Mouse (Mus musculus): ENCODE results near the gene Atp5h. TPM values are rescaled to one million over a fixed set of nuclear protein-coding genes. Genes with fewer than 3 reads are reported as not detected.
A peak's percentile ranks its signal among the peaks of the same experiment; 100 is the strongest.

Atp5h gene
- total RNA-seq, 2 experiments from 2014 or later, result 1,042 to 1,140 TPM

DNA sequence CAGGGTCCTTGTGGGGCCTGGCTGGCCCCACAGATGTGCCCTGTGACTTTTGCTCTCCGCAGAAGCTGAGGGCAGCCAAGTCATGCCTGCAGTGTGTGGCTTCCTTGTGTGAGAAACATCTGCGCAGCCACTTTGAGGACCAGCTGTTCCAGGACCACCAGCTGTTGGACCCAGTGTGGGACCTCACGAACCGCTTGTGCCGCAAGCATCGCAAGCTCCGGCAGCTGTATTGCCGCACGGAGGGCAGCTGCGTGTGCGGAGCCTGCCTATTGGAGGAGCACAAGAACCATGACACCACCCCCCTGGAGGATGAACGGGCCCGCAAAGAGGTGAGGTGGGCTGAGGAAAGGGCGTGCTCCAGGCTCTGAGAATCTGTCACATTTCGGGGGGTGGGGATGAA is 21.7 kb upstream of the Atp5h start:
- DNase-seq, result no peak
- intact Hi-C loops (cut with DNase I; ENCODE audit: low total_unique reads), result no loop called here

- no peak for DNase-seq
- intact Hi-C loops (cut with DNase I; ENCODE audit: low total_unique reads), result no loop called here
Observed at GRCm38 (mm10) chr11:115439906-115440595, 20.3 kb upstream of the Atp5h start, which contains the start of gene Trim80. TSS of gene Trim80 (plus strand) at chr11:115440545.

- intact Hi-C loops (cut with DNase I; ENCODE audit: low total_unique reads), result no loop called here
Observed at GRCm38 (mm10) chr11:115439326-115439725, 19.6 kb upstream of the Atp5h start.

GRCm38 (mm10) chr11:115437571-115438122 is 17.9 kb upstream of the Atp5h start:
- intact Hi-C loops (cut with DNase I; ENCODE audit: low total_unique reads), result no loop called here
- no peak for DNase-seq

More at GRCm38 (mm10) chr11:115439326-115439725, 19.6 kb upstream of the Atp5h start:
- DNase-seq, result no peak

DNA sequence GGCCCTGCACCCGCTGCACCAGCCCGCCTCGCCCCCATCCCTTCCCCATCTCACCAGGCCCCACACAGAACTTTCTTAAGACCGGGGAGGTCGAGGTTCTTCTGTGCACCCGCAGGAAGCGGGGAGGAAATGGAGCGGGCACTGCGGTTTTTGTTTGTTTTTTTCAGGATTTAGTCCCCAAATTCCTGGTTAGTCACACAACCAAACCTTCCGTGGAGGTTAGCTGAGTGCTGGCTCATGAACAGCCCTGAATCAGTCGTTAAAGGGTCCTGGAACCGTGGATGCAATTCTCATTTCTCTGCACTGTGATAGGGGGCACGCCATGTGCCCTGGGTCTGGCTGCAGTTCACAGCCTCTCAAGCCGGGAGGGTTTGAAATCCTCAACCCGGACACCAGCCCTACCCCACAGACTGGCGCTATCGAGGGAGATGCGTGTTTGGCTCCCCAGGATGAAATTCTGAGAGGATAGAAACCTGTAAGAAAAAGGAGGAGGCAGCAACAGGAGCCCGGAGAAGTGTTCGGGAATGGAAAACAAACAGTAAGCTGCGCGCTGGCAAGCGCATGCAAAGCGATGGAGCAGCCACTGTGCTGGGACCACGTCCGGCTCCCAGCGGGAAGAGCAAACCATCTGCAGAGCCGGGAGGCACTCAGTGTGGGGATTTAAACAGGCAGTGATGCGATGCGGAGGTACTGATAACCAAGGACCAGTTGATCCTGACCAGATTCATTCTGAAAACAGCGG is 16.0 kb upstream of the Atp5h start:
- peak; percentile 41 for DNase-seq
- intact Hi-C loops (cut with DNase I; ENCODE audit: low total_unique reads), result no loop called here

DNA sequence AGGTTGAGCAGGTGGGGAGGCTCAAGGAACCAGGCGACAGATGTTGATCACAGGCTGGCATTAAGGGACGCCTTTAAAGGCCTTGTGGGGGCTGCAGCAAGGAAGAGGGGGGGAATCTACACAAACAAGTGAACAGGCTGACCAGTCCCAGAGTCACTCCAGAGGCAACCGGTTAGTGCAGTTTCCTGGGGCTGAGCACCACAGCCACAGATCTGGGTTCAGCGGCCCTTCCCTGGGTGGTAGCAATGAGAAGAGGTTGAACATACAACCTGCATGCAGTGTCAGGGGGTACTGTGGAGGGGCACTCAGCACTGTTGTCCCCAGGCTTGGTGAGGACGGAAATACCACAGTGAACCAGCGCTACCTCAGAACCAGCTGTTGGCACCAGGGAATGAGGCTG is 13.6 kb upstream of the Atp5h start:
- intact Hi-C loops (cut with DNase I; ENCODE audit: low total_unique reads), result no loop called here

GRCm38 (mm10) chr11:115432814-115433213 is 13.1 kb upstream of the Atp5h start:
- intact Hi-C loops (cut with DNase I; ENCODE audit: low total_unique reads), result no loop called here
- DNase-seq, result no peak

More for the DNA sequence above, 13.6 kb upstream of the Atp5h start:
- no peak for DNase-seq

- DNase-seq, result no peak
Observed at GRCm38 (mm10) chr11:115430561-115430960, 10.8 kb upstream of the Atp5h start.

GRCm38 (mm10) chr11:115429307-115429706 is 9.5 kb upstream of the Atp5h start:
- no peak for DNase-seq
- intact Hi-C loops (cut with DNase I; ENCODE audit: low total_unique reads), result loop anchor here (5.0 kb wide), 1 partner anchor 72 kb away; no protein-coding TSS in a partner anchor

More at GRCm38 (mm10) chr11:115430561-115430960, 10.8 kb upstream of the Atp5h start:
- intact Hi-C loops (cut with DNase I; ENCODE audit: low total_unique reads), result no loop called here

GRCm38 (mm10) chr11:115427482-115428331 is 7.9 kb upstream of the Atp5h start:
- intact Hi-C loops (cut with DNase I; ENCODE audit: low total_unique reads), result loop anchor here (5.0 kb wide), 1 partner anchor 70 kb away; no protein-coding TSS in a partner anchor
- peak; percentile 68 for DNase-seq

DNA sequence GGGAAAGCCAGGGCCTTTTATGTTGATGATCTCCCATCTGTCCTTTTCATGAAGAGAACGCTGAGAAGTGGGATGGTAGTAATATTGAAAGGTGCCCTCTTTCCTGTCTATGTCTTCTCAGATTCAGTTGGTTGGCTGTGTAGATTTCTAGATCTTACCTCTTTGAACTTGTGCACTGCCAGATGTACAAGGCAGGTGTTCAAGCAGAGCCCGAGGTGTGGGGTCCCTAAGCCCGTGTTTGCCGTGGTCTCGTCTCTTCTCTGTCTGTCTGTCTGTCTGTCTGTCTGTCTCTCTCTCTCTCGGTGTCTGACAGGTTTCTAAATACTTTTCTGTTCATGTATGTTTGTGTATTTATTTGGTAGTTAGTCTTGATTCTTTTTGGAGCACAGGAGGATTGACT is 5.9 kb upstream of the Atp5h start:
- DNase-seq, result no peak
- intact Hi-C loops (cut with DNase I; ENCODE audit: low total_unique reads), result loop anchor here (5.0 kb wide), 1 partner anchor 68 kb away; no protein-coding TSS in a partner anchor

DNA sequence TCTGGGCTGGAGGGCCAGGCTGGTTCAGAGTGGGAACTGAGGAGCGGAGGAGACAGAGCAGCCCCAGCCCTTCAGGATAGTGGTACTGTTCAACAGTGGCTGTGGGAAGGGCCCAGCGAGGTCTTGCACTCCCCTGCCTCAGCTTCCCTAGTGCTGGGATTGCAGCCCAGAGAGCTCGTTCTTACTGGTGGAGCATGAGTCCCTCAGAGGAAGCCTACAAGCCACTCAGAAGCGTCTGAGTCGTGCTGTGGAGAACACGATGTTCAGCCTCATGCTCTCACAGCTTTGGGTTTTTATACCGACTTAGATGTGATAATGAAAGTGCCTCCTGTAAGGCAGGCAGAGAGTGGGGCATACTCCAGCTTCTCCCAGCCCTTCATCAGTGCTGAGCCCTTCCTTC is 4.9 kb upstream of the Atp5h start:
- intact Hi-C loops (cut with DNase I; ENCODE audit: low total_unique reads), result loop anchor here (5.0 kb wide), 1 partner anchor 67 kb away; no protein-coding TSS in a partner anchor
- DNase-seq, result no peak

DNA sequence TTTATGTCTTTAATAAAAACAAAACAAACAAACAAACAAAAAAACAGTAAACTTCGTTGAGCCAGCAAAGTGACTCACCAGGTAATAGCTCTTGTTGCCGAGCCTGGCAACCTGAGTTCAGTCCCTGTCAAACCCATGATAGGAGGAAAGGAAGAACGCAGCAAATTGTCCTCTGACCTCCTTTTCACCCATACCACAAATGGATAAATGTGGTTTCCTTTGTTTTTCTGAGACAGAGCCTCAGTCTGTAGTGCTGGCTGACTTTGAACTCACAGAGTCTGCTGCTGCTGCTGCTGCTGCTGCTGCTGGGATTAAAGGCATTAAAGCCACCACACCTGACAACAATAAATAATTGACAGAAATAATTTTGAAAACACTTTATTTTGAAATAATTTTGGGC is 3.3 kb upstream of the Atp5h start:
- intact Hi-C loops (cut with DNase I; ENCODE audit: low total_unique reads), result no loop called here
- no peak for DNase-seq

DNA sequence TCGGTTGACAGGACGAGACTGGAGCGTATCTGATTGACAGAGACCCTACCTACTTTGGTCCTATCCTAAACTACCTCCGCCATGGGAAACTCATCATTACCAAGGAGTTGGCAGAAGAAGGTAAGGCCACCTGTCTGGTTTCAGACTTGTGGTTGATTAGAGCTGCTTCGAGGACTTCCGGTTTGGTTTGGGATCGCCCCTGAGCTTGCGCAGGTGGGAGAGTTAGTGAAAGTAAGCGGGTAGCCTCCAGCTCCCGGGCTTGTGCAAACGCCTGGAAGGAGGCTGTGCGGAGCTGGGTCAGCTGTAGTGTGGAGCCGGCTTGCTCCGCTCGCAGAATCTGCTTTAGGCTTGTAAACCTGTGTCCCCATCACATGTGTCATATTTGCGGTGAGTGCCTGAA is 2.2 kb upstream of the Atp5h start:
- intact Hi-C loops (cut with DNase I; ENCODE audit: low total_unique reads), result no loop called here
- DNase-seq, result no peak

DNA sequence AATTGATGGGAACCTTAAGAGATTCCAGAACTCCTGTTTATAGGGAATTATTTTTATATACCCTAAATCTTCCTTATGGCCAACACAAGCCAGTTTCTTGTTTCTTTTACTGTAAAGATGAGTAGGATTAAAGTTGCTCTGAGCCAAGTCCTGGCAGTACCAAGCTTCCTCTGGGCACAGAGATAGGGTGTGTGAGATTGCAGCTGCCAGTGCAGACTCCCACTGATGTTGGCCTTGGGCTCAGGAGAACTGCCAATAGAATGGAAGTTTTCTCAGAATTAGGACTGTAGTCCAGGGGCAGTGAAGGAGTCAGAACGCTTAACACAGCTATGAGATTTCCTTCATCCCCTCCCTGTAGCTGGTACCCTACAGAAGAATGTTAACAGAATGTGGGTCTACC is 1.6 kb upstream of the Atp5h start:
- intact Hi-C loops (cut with DNase I; ENCODE audit: low total_unique reads), result no loop called here
- no peak for DNase-seq

DNA sequence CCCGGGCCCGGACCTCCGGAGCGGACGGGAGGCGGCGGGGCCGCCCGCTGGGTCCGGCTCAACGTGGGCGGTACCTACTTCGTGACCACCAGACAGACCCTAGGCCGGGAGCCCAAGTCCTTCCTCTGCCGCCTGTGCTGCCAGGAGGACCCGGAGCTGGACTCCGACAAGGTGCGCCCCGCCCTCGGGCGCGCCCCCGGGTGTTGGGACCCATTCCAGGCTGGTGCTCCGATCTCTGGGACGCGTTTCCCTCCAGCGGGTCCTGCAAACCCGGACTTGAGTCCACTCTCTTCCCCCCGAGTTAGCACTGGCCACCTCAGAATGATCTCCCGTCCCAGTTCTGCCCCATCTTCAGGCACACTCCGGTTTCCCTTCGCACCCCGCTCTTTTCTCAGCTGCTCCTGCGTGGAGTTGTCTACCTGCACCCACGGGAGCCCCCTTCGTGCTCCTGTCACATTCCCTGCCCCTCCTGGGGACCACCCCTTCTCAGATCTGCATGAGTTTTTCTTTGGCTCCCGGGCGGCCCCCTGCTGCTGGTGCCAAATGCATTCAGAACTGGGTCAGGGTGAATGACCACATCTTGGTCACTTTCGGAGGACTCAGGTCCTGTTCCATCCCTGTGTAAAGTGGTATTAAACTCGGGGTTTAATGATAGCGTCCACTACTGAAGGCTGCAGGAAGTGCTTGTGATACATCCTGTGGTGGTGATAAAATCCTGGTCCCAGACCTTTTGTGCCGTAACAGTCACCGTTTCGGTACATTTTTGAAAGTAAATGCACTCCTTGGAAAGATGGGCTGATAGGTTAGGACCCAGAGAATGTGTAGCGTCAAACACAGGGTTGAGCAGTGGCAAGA is 801 bp upstream of the Atp5h start:
- intact Hi-C loops (cut with DNase I; ENCODE audit: low total_unique reads), result no loop called here

GRCm38 (mm10) chr11:115409556-115409955 is 10.2 kb downstream of the Atp5h start:
- DNase-seq, result no peak

More for the DNA sequence above, 801 bp upstream of the Atp5h start:
- peak; percentile 64 for DNase-seq

GRCm38 (mm10) chr11:115408266-115408920 is 11.4 kb downstream of the Atp5h start:
- no peak for DNase-seq
- intact Hi-C loops (cut with DNase I; ENCODE audit: low total_unique reads), result no loop called here

More at GRCm38 (mm10) chr11:115409556-115409955, 10.2 kb downstream of the Atp5h start:
- intact Hi-C loops (cut with DNase I; ENCODE audit: low total_unique reads), result no loop called here
